Comparison of ENCODE assay signal across 24 mouse cellular contexts in genomic region chr14:118699963-118700362, GRCm38 (mm10). TPM values are rescaled to one million over a fixed set of nuclear protein-coding genes. Genes with fewer than 3 reads are reported as not detected.
DNase-seq lines count a peak whose midpoint lies in the region; ATAC-seq and TF ChIP-seq lines count a peak whose summit lies in the region.
"Had no signal": no experiment of that assay in that cellular context is flagged by ENCODE, and none has a peak within 500 bp of the region (broad histone marks: within the 10 kb centered on the region; RNA-seq: fewer than 3 reads in every experiment).

No protein-coding gene starts in this region.

- TF ChIP-seq EP300 in CH12.LX (IDR thresholded peaks at IDR 0.05; ENCODE audit: low read length) = peak; percentile 50

- no peak for DNase-seq in kidney, postnatal 0 days (ENCODE audit: low spot score)
- no peak for DNase-seq in kidney, adult 18-20 months
- no peak for DNase-seq in CH12.LX (ENCODE audit: extremely low read depth)
- no peak for DNase-seq in ovary, postnatal 36 days (ENCODE audit: low spot score)
- DNase-seq in retina, embryonic 14.5 days (ENCODE audit: low spot score) = no peak
- DNase-seq in heart, postnatal 4 days = no peak
- DNase-seq: adrenal gland, postnatal 14 days; cerebellum, adult 8-10 months; cerebellum, postnatal 36 days; gastrocnemius, postnatal 25 days; heart, adult 2 months; heart, postnatal 14 days; liver, embryonic 13.5 days; lung, embryonic 14.5 days; right cerebral cortex, postnatal 14 days had no signal

- peak; percentile 34; the same call in 1 of the 2 replicates for TF ChIP-seq POLR2A in CH12.LX (IDR thresholded peaks at IDR 0.05; ENCODE audit: low read depth, low read length)

- no peak overlapping the region for H3K27ac ChIP-seq in kidney, postnatal 0 days
- H3K27ac ChIP-seq in CH12.LX (ENCODE audit: insufficient read depth, low read depth) = peak overlapping the region; percentile 71
- H3K27ac ChIP-seq: embryonic facial prominence, embryonic 15.5 days; heart, adult 2 months; heart, embryonic 13.5 days; hindbrain, embryonic 14.5 days; intestine, embryonic 15.5 days; limb, embryonic 13.5 days; liver, embryonic 13.5 days had no signal

- no peak overlapping the region for H3K9ac ChIP-seq in kidney, postnatal 0 days (ENCODE audit: low read depth, low read length)
- H3K9ac ChIP-seq in CH12.LX (ENCODE audit: insufficient read depth, low read depth) = peak overlapping the region; percentile 82
- H3K9ac ChIP-seq: embryonic facial prominence, embryonic 15.5 days; heart, embryonic 13.5 days; hindbrain, embryonic 14.5 days; intestine, embryonic 15.5 days; limb, embryonic 13.5 days; liver, embryonic 13.5 days; lung, embryonic 14.5 days had no signal

- in situ Hi-C loops in CH12.LX (cut with MboI; ENCODE audit: low pct_ligation_motif_present, low pct_unique_long_range_greater_than_20kb, low sequenced_read_pairs) = loop anchor here (10.0 to 25.0 kb wide), 2 partner anchors 65 to 1587 kb away; partner anchors contain the start of gene Mbnl2

- dilution Hi-C loops in CH12.LX (cut with MboI; ENCODE audit: extremely low pct_ligation_motif_present, extremely low pct_unique_long_range_greater_than_20kb, low sequenced_read_pairs) = no loop called here

- peaks cover 6% of the 10 kb centered on the region; the same call in 1 of the 2 replicates for H3K4me1 ChIP-seq in kidney, postnatal 0 days (replicated peaks; ENCODE audit: insufficient read depth, low read length)
- H3K4me1 ChIP-seq in CH12.LX (ENCODE audit: control insufficient read depth in 1 of 2, insufficient read depth in 2 of 2) = peaks cover 32 to 85% of the 10 kb centered on the region in 2 experiments
- H3K4me1 ChIP-seq: heart, embryonic 13.5 days; intestine, embryonic 15.5 days had no signal

- no peak for TF ChIP-seq CTCF in kidney, postnatal 0 days (IDR thresholded peaks at IDR 0.05; ENCODE audit: low read depth)
- TF ChIP-seq CTCF in CH12.LX (conservative IDR thresholded peaks at IDR 0.05 in 1 of 2, IDR thresholded peaks at IDR 0.05 in 1 of 2; ENCODE audit: low read depth in 2 of 2, low read length in 2 of 2) = no peak

- H3K4me2 ChIP-seq in kidney, postnatal 0 days (ENCODE audit: low read length) = peak overlapping the region; percentile 19; the same call in 1 of the 2 replicates
- peak overlapping the region; percentile 87 for H3K4me2 ChIP-seq in CH12.LX (ENCODE audit: insufficient read depth, low read depth, poor library complexity, severe bottlenecking)
- H3K4me2 ChIP-seq: embryonic facial prominence, embryonic 15.5 days; heart, embryonic 13.5 days; hindbrain, embryonic 14.5 days; intestine, embryonic 15.5 days; limb, embryonic 13.5 days; liver, embryonic 13.5 days; lung, embryonic 14.5 days had no signal

- ATAC-seq in kidney, postnatal 0 days (replicated peaks; ENCODE audit: low FRiP score, low read depth) = no peak
- ATAC-seq in hematopoietic stem cell, adult 5-6 weeks (replicated peaks in 1 of 2; ENCODE audit: insufficient read depth in 1 of 2, low FRiP score in 2 of 2, low TSS enrichment in 1 of 2, low read depth in 1 of 2, poor library complexity in 2 of 2, severe bottlenecking in 2 of 2) = peak; percentile 60 to 90; a peak in 3 of 4 replicates
- ATAC-seq in neutrophil, adult 5-6 weeks (ENCODE audit: extremely low read depth, insufficient number of reproducible peaks, low FRiP score, poor library complexity, severe bottlenecking) = peak; percentile 55
- ATAC-seq: forebrain, embryonic 16.5 days; intestine, embryonic 15.5 days; midbrain, embryonic 16.5 days had no signal

- 25% methylated on average over 5 of the region's 5 CpGs for WGBS in kidney, postnatal 0 days

- peaks cover 60% of the 10 kb centered on the region for H3K79me2 ChIP-seq in CH12.LX (replicated peaks; ENCODE audit: control insufficient read depth, extremely low read depth, insufficient read depth, poor library complexity, severe bottlenecking)

- H3K9me3 ChIP-seq in kidney, postnatal 0 days (replicated peaks; ENCODE audit: low read length) = no peaks in the 10 kb centered on the region
- H3K9me3 ChIP-seq in CH12.LX (replicated peaks; ENCODE audit: low read length) = peaks cover 10% of the 10 kb centered on the region
- H3K9me3 ChIP-seq: embryonic facial prominence, embryonic 15.5 days; heart, embryonic 13.5 days; intestine, embryonic 15.5 days; limb, embryonic 13.5 days; liver, embryonic 13.5 days had no signal

- no peaks in the 10 kb centered on the region for H3K36me3 ChIP-seq in kidney, postnatal 0 days (ENCODE audit: insufficient read depth, low read length)
- H3K36me3 ChIP-seq in CH12.LX (replicated peaks in 1 of 2; ENCODE audit: control insufficient read depth in 1 of 2, insufficient read depth in 1 of 2, low read length in 1 of 2) = peaks cover 22 to 61% of the 10 kb centered on the region in 2 experiments
- H3K36me3 ChIP-seq: embryonic facial prominence, embryonic 15.5 days; heart, embryonic 13.5 days; intestine, embryonic 15.5 days; limb, embryonic 13.5 days; liver, embryonic 13.5 days had no signal

- no peak for TF ChIP-seq RAD21 in CH12.LX (IDR thresholded peaks at IDR 0.05; ENCODE audit: low read depth, low read length)

- no peak overlapping the region for H3K4me3 ChIP-seq in kidney, postnatal 0 days (replicated peaks; ENCODE audit: low read depth, low read length)
- peak overlapping the region; percentile 22 to 55 (median 51) for H3K4me3 ChIP-seq in CH12.LX (replicated peaks in 1 of 3; ENCODE audit: low read depth in 2 of 3, low read length in 2 of 3, poor library complexity in 1 of 3)
- H3K4me3 ChIP-seq: embryonic facial prominence, embryonic 15.5 days; heart, adult 2 months; heart, embryonic 13.5 days; intestine, embryonic 15.5 days; limb, embryonic 13.5 days; liver, embryonic 13.5 days had no signal

- H3K27me3 ChIP-seq in kidney, postnatal 0 days (ENCODE audit: insufficient read depth, low read length) = 0 out of 2 replicates have a peak, but pooled peaks cover 3% of the 10 kb centered on the region
- H3K27me3 ChIP-seq in CH12.LX (replicated peaks) = no peaks in the 10 kb centered on the region
- H3K27me3 ChIP-seq: intestine, embryonic 15.5 days had no signal

TF ChIP-seq in CH12.LX, 34 proteins besides CTCF, POLR2A, EP300 and RAD21 (continues in another document):
- TF ChIP-seq IRF4 (IDR thresholded peaks at IDR 0.05; ENCODE audit: low read depth, low read length) = peak; percentile 66
- TF ChIP-seq MAZ (IDR thresholded peaks at IDR 0.05; ENCODE audit: low read depth, low read length) = peak; percentile 27; the same call in 1 of the 2 replicates
- no peak for TF ChIP-seq ZC3H11A (IDR thresholded peaks at IDR 0.05; ENCODE audit: low read depth, low read length)
- no peak for TF ChIP-seq MEF2A (IDR thresholded peaks at IDR 0.05; ENCODE audit: borderline replicate concordance, low read depth, low read length)
- TF ChIP-seq UBTF (IDR thresholded peaks at IDR 0.05; ENCODE audit: low read depth, low read length) = no peak
- no peak for TF ChIP-seq ZMIZ1 (IDR thresholded peaks at IDR 0.05; ENCODE audit: low read depth, low read length)
- 0 out of 2 replicates have a peak, but pooled peaks have one; percentile 19 for TF ChIP-seq ELF1 (IDR thresholded peaks at IDR 0.05; ENCODE audit: low read depth, low read length)
- TF ChIP-seq MXI1 (IDR thresholded peaks at IDR 0.05; ENCODE audit: low read depth, low read length) = no peak; the same call in 1 of the 2 replicates
- no peak for TF ChIP-seq CHD2 (IDR thresholded peaks at IDR 0.05; ENCODE audit: low read length)
- TF ChIP-seq USF2 (conservative IDR thresholded peaks at IDR 0.05; ENCODE audit: low read depth, low read length) = no peak
- no peak for TF ChIP-seq TBP (conservative IDR thresholded peaks at IDR 0.05; ENCODE audit: low read depth, low read length)
- TF ChIP-seq TCF12 (IDR thresholded peaks at IDR 0.05; ENCODE audit: low read depth, low read length) = peak; percentile 52; the same call in 1 of the 2 replicates
- TF ChIP-seq ZKSCAN1 (IDR thresholded peaks at IDR 0.05; ENCODE audit: borderline replicate concordance, low read depth, low read length) = no peak
- TF ChIP-seq HCFC1 (IDR thresholded peaks at IDR 0.05; ENCODE audit: low read depth, low read length) = no peak; the same call in 1 of the 2 replicates
- TF ChIP-seq SIN3A (IDR thresholded peaks at IDR 0.05; ENCODE audit: low read length) = 0 out of 2 replicates have a peak, but pooled peaks have one; percentile 58
- TF ChIP-seq RCOR1 (conservative IDR thresholded peaks at IDR 0.05; ENCODE audit: low read depth, low read length) = no peak
- no peak for TF ChIP-seq MAFK (IDR thresholded peaks at IDR 0.05; ENCODE audit: insufficient replicate concordance, low read length)
- 0 out of 2 replicates have a peak, but pooled peaks have one; percentile 27 for TF ChIP-seq NELFE (IDR thresholded peaks at IDR 0.05; ENCODE audit: low read depth, low read length)
- no peak; the same call in 1 of the 2 replicates for TF ChIP-seq ETS1 (conservative IDR thresholded peaks at IDR 0.05; ENCODE audit: low read depth, low read length)
- TF ChIP-seq MAX (IDR thresholded peaks at IDR 0.05; ENCODE audit: low read length) = peak; percentile 28; the same call in 1 of the 2 replicates
- TF ChIP-seq PAX5 (IDR thresholded peaks at IDR 0.05; ENCODE audit: low read length) = no peak
- no peak for TF ChIP-seq GABPA (IDR thresholded peaks at IDR 0.05; ENCODE audit: insufficient replicate concordance, low read depth, low read length)
- TF ChIP-seq ZNF384 (IDR thresholded peaks at IDR 0.05; ENCODE audit: low read depth, low read length) = no peak
- TF ChIP-seq JUND (conservative IDR thresholded peaks at IDR 0.05; ENCODE audit: low read depth, low read length) = no peak
- no peak for TF ChIP-seq E2F4 (IDR thresholded peaks at IDR 0.05; ENCODE audit: insufficient replicate concordance, low read depth, low read length)
- TF ChIP-seq SMC3 (IDR thresholded peaks at IDR 0.05; ENCODE audit: low read depth, low read length) = no peak
- no peak for TF ChIP-seq USF1 (IDR thresholded peaks at IDR 0.05; ENCODE audit: low read depth, low read length)
- TF ChIP-seq POLR2AphosphoS2 (IDR thresholded peaks at IDR 0.05; ENCODE audit: low read depth, low read length) = peak; percentile 47; the same call in 1 of the 2 replicates
- no peak for TF ChIP-seq NRF1 (IDR thresholded peaks at IDR 0.05; ENCODE audit: low read depth, low read length)
- TF ChIP-seq BHLHE40 (IDR thresholded peaks at IDR 0.05; ENCODE audit: low read depth, low read length) = peak; percentile 10; the same call in 1 of the 2 replicates

RNA-seq across cellular contexts. Expression of gene Abcc4, which starts 6.1 kb away (rescaled TPM):
- polyA plus RNA-seq in kidney, postnatal 0 days (2015; fragmentation: Nextera tagmentation; extraction: Ambion mirVana) = 6.6 and 6.9 TPM in 2 replicates
- total RNA-seq in CH12.LX (2012; rRNA removed) = 22.4 and 28.7 TPM in 2 replicates
- 10.4 and 10.5 TPM in 2 replicates for total RNA-seq in CH12.LX (2014; rRNA removed)
- 23.3 and 26.5 TPM in 2 replicates for polyA plus RNA-seq in CH12.LX (2012; ENCODE audit: insufficient read length, low read depth)
- 13.3 and 18.1 TPM in 2 replicates for total RNA-seq in hematopoietic stem cell, adult 5-6 weeks (2017)
- 11.4 and 12.6 TPM in 2 replicates for total RNA-seq in neutrophil, adult 5-6 weeks (2017)
- total RNA-seq in heart, postnatal 4 days (2021) = 1 to 10 TPM; 2.9 to 3.1 TPM
